Mouse (Mus musculus) lung, adult 2 months (tissue): ENCODE measurements at regions not wholly inside any gene's neighbourhood (a gene's known extent, or its start where the extent isn't known, plus 50 kb on each side); places are given as distances from the start of the nearest gene placed in this dataset.

Experiments used
- CTCF ChIP-seq: fragments of 200-500 bp; IDR thresholded peaks from 2 replicates; pipeline ENCODE4 v1.5.1; 2011; ENCODE audit warnings: mild to moderate bottlenecking, low read length, control low read depth; ENCODE audit not compliant: insufficient read depth
- POLR2A ChIP-seq: fragments of 200-500 bp; IDR thresholded peaks from 2 replicates; pipeline ENCODE4 v1.6.1; 2011; ENCODE audit warnings: low read depth, mild to moderate bottlenecking, control low read depth, low read length, borderline replicate concordance; ENCODE audit errors: extremely low read depth

DNA sequence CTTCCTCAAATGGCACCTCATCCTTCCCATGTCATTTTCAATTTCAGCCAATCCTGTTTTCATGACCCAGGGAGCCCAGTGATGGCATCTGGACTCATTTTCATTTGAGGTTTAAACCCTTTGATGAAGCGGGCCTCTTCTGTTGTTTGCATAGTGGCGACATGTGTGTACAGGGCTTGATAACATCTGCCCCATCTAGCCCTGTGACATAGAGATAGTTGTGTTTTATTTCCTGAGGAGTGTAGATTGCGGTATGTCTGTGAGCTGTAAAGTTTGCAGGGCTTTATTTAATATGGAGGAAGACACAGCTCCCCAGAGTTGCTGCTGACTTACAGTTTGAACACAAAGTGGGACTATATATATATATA lies 92.9 kb downstream of the Gm815 start:
- TF ChIP-seq CTCF (no peak), POLR2A (no peak)
